Mouse (Mus musculus): Measurements from ENCODE around the gene Parp3.

Gene Parp3

DNA sequence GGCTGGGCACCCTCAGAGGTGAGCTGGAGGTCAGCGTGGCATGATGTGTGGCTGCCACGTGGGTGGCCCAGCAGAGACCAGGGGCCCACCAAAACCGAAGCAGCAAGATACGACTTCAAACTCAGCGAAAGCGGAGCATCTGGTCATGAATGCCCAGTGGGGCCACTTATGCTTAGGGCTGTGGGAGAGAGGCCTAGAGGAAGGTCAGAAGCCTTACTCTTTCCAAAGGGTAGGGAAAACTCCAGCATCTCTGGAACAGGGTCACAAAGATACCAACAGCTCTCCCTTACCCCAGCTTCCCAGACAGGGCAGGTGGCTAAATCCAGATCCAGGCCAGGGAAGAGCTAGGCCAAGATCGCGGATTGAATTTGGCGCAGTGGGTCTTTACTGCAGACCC, 19.6 kb downstream of the Parp3 start:
- no peak for DNase-seq (ENCODE audit: low read depth in 1 of 2, low spot score in 2 of 2)

DNA sequence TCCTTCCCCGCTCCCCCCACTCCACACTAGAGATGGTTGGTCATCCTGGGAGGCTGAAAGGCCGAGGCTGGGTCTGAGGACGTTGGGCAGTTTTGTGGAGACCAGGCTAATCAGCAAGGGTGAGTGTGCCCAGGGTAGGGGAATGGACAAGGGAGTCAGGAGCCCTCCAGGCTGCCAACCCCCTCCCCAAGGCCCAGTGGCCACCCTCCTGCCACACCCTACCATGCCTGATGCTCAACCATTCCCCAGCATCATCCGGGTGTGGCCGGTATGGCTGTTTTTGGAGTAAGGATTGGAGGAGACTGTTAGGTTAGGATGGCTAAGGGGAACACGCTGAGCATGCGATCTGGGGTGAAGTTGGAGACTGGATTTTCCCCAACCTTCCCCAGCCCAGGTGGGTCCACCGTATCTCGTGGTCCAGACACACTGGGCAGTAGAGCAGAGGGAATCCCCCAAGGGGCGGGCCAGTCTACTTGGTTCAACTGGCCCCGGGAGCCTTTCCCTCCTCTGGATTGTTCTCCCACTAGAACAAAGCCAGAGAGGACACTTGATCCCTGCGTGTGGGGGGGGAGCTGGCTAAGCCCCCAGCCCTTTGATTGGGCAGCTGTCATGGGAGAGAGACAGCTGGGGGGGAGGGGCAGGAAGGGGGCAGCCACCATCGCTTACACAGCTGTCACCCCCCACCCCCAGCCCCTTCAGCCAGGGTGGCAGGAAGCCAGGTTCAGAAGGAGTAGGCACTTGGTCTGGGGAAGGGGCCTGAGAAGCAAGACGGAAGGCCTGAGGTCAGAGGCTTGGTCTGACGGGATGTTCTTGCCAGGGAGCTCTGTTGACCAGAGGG, 20.2 kb downstream of the Parp3 start:
- DNase-seq (ENCODE audit: low read depth in 1 of 2, low spot score in 2 of 2) = no peak

DNA sequence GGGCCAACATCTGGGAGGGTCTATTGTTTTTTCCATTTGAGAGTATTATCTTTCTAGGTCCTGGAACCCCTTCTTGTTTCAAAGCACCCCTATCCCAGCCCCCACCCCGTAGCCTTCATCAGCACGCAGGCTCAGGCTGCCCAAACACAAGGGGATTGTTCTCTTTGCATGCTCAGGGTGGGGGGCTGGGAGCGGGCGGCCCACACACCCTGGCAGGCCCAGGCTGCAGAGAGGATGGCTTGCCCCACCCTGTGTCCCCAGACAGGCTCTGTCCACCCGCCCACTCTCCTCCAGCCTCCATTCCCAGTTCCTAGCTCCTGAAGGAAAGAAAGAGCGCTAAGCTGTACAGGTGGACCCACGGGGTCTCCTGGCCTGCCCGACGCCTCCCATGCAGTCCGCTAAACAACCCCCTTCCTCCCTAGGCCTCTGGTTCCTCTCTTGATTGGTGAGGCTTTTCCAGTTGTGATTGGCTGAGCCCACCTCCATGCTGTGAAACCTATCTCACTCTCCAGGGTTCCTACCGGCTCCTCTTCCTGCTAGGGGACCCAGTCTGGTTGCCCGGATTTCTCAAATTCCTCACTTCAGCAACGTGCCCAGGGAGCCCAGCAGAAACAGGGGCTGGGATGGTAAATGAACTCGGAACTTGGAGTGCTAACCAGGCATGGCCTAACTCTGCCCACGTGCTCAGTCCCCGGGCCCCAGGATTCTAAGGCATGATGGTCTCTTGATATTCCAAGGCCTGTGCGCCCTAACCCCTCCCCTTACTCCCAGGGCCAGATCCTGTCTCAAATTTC, 21.7 kb downstream of the Parp3 start:
- DNase-seq (ENCODE audit: low read depth in 1 of 2, low spot score in 2 of 2) = no peak

DNA sequence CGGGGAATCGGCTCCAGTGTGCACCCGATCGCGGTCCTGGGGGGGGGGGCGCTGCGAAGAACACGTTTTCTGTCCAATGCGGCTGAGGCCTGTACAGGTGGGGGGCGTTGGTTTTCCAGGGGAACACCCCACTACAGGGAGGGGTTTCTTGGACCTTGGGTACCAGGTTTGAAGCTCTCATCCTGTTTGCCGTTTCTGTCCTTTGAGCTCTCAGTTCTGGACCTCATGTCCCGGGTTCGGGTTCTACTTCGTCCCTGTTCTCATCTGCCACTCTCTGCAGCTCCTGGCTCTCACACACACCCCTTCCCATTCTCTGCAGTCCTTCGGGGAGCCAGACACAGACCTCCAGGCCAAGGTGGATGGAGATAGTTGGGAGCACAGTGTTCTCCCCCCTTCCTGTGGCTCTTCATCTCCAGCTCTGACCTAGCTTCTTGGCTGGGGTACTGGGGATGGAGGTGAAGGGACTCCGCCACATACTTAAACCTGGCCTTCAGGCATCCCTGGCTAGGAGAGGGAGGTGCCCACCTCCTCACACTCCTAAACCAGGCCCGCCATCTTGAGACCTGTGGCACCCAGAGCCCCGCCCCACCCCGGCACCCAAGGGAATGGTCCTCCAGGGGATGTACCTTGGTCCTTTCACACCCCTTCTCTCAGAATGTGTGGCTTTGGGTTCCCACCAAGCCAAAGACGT, 22.5 kb downstream of the Parp3 start:
- DNase-seq (ENCODE audit: low read depth in 1 of 2, low spot score in 2 of 2) = no peak

DNA sequence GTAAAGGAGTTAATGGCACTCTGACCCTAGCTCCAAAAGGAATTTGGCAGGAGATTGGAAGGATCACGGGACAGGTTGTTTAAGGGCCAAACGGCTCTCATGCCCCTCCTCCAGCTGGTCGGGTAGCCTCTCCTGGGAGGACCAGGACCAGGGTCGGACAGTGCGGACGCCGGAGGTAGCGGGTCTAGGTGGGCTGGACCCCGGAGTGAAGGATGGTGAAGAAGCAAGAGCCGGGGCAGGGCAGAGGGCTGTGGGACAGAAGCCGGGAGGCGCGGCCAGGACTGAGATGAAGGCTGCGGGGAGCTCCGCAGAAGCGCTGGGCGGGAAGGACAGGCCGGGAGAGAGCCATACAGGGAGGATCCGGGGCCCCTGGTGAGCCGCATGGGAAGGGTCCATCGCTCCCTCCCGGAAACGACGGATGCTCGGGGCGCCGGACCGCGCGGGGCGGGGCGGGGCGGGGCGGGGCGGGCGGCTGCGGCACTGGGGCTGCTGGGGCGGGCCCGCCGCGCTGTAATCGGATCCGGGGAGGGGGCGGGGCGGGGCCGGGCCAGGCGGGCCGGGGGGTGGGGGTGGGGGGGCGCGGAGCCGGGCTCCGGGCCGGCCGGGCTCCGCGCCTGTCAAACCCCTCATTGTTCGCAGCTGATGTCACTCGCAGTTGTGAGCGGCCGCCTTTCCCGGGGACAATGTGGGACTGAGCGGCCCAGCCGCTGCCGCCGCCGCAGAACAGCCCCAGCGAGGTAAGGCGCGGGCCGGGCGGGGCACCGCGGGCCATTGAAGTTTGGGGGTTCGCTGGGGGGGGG, 23.3 kb downstream of the Parp3 start, which contains the start of gene Pcbp4:
Gene Pcbp4, plus strand, starts transcription at position 21 of the 800 bp plus-strand sequence.
- DNase-seq (ENCODE audit: low read depth in 1 of 2, low spot score in 2 of 2) = no peak

DNA sequence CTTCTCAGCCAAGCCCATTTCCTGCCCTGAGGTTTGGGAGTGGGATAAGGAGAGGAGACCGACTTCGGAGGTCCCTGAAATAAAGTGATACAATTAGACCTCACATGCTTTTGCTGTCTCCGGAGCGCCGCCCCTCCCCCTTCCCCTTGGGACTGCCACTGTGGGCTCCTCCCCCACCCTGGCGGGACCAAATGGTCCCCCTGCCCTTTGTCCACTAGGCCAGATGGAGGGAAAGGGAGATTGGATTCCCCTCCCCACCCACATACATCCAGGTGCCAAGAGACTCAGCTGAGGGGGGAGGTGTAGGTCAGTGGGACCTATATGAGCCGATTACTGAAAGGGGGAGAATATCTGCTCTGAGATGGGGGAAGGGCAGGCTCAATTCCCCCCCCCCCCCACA, 23.9 kb downstream of the Parp3 start:
- no peak for DNase-seq (ENCODE audit: low read depth in 1 of 2, low spot score in 2 of 2)

DNA sequence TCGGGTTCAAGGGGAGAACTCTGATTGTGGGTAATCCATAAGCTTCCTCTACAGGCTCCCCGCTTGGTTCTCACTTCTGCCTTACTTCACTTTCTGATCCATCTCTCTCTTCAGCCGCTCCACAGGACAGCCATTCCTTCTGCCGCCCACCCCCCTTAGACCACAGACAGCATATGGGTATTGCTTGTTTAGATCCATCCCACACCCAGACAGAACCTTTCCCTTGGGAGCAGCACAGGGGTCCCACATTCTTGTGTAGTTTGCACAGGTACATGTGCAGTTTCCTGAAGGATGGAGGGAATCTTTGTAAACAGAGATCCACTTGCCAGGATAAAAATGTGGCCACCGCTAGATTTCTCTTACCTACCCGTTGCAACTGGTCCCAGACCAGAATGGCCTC, 24.4 kb downstream of the Parp3 start:
- DNase-seq (ENCODE audit: low read depth in 1 of 2, low spot score in 2 of 2) = no peak

DNA sequence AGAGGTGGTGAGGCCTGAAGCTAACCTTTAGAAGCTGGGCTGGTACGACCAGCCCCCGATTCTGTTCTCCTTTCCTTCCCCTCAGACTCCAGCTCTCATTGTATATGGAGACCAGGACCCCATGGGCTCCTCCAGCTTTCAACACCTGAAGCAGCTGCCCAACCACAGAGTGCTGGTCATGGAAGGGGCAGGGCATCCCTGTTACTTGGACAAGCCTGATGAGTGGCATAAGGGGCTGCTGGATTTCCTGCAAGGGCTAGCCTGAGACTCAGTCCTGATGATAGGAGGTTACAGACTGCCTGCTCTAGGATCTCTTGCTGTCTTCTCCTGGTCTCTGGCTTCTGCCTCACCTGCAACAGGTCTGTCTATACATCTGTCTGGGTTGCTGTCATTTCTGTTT, 24.9 kb downstream of the Parp3 start:
- no peak for DNase-seq (ENCODE audit: low read depth in 1 of 2, low spot score in 2 of 2)

DNA sequence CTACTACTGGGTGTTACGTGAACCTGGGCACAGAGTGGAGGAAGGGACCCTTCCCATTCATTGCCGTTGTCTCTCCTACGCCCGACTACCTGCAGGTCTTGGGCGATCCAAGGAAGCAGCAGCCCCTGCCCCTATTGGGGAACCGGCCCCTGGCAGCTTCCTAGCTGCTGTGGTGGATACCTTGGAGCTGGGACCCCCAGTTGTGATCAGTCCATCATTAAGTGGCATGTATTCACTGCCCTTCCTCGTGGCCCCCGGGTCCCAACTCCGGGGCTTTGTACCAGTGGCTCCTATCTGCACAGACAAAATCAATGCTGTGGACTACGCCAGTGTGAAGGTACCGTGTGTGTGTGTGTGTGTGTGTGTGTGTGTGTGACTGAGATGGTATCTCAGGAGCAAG, 25.5 kb downstream of the Parp3 start:
- DNase-seq (ENCODE audit: low read depth in 1 of 2, low spot score in 2 of 2) = no peak

DNA sequence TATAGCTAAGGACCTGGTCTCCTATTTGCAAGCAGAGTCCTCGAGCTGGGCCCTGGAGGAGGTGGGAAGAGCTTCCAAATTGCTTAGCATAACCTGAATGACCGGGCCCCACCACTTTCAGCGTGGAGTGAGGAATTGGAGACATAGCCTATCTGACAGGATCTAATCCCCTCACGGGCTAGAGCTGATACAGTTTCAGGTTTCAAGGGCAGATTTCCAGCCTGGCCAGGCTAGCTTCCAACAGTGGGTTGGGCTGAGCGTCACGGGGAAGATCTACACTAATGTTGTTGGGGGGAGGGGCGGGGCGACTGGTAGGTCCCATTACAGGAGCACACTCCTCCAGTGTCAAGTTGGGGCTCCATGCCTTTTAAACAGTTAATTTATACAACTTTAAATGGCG, 26.1 kb downstream of the Parp3 start:
- no peak for DNase-seq (ENCODE audit: low read depth in 1 of 2, low spot score in 2 of 2)

DNA sequence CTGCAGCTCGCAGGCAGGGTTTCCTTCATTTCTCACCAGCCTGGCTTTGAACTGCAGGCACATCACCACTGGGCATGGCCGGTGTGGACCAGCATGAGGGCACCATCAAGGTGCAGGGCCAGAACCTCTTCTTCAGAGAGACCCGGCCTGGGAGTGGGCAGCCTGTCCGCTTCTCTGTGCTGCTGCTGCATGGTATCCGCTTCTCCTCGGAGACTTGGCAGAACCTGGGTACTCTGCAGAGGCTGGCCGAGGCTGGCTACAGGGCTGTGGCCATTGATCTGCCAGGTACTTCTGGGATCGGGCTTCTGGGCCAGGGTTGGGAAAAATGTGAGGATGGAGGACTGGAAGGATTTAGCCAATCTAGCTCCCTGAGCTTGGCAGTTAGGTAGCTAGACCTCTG, 26.8 kb downstream of the Parp3 start:
- DNase-seq (ENCODE audit: low read depth in 1 of 2, low spot score in 2 of 2) = no peak

DNA sequence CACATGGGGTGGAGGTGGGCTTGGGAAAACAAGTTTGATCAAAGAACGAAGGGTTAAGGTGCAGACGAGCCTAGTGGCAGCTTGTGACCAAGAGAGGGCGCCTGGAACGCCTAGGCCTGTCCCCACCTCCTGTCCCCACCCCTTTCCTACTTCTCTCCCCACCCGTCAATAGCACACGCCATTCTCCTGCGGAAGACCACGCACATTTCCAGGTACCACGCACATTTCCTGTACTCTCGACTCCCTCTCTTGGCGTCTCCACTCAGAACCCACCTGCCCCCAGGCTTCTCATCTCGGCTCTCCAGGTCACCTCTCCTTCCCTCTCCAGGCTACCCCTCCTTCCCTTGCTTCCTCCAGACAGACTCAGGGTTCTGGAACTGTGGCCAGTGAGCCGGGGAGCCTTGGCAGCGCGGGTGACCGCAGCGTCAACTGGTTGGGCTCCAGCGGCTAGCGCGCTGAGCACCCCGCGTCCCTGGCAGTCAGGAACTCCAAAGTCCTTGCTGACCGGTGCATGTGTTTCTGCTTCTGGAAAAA, 28.2 kb downstream of the Parp3 start:
- DNase-seq (ENCODE audit: low read depth in 1 of 2, low spot score in 2 of 2) = no peak

DNA sequence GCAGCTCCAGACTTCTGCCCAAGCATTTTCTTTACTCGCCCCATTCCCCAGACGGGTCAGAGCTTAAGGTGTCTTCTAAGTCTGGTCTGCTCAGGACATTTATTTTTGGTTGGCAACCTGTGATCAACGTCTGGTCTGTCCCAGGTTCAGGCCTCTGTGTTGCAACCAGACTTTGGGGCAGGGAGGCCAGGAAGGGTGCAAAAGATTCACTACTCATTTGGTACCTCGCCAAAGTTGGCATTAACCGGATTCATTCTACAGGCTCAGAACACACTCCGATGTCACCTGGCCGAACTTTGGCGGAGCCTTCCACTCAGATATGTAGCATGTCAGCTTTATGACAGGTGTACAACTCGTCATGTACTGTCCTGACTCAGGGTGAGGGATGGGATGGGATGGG, 28.8 kb downstream of the Parp3 start:
- DNase-seq (ENCODE audit: low read depth in 1 of 2, low spot score in 2 of 2) = no peak

DNA sequence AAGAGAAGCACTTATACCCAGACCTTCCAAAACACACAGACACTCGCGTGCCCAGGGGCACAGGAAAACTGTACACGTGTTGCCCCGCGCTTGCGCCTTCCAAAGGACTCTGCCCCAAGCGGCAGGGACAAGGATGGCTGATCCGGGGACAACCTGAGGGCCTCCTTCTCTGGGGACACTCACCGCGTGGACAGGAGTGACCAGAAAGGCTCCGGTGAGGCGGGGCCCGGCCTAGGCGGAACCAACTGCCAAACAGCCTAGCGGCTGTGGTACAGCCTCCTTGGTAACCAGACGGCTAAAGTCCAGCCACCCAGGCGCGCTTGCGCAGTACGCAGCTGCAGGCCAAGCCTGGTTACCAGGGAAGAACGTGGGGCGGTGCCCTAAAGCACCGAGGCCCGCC, 29.4 kb downstream of the Parp3 start, which contains the start of the genes Abhd14b and Abhd14a:
Gene Abhd14b, plus strand, starts transcription at position 112 of the 400 bp plus-strand sequence.
Gene Abhd14a, minus strand, starts transcription at position 331 of the 400 bp plus-strand sequence.
- peak; percentile 57 to 68 for DNase-seq (ENCODE audit: low read depth in 1 of 2, low spot score in 2 of 2)

DNA sequence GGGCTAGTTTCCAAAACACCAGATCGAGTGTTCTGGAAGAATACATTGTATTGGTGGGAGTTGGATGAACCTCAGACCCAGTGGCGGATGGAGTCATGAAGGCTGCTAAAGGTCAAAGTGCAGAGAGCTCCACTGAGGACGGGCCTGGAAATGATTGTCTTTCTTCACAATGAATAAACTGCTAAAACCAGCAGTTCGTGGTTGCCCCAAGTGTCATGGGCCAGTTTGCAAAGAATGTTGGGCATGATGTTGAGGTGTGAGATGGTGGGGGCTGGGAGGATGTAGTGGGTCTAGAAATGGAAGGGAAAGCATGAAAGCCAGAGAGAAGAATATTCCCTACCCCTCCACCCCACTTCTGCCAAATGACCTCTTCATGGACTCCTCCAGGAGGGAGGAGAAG, 31.9 kb downstream of the Parp3 start:
- no peak for DNase-seq (ENCODE audit: low read depth in 1 of 2, low spot score in 2 of 2)

DNA sequence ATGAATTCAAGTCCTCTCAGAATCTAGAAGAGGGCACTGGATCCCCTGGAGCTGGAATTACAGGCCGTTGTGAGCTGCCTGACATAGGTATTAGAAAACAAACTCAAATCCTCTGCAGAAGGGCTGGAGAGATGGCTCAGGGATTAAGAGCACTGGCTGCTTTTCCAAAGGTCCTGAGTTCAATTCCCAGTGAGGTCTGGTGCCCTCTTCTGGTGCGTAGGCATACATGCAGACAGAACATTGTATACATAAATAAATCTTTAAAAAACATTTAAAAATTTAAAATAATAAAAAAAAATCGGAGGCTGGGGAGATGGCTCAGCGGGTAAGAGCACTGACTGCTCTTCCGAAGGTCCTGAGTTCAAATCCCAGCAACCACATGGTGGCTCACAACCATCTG, 34.1 kb downstream of the Parp3 start:
- no peak for DNase-seq (ENCODE audit: low read depth in 1 of 2, low spot score in 2 of 2)

DNA sequence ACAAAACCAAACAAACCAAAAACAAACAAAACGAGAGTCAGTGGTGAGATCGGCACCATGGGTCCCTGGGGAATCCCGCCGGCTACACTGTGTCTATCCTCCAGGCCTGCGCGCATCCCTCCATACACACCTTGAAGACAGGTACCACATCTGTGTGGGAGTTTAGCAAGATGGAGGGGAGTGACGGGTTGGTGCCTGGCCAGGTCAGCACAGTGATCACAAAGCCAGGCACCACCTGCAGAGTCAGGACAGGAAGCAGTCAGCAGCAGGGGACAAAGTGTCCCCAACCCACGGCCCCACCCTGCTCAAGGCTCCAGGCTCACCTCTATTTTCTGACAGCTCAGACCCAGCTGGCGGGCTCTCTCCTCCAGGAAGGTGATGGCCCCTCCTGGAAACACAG, 40.2 kb downstream of the Parp3 start:
- no peak for DNase-seq (ENCODE audit: low read depth in 1 of 2, low spot score in 2 of 2)

DNA sequence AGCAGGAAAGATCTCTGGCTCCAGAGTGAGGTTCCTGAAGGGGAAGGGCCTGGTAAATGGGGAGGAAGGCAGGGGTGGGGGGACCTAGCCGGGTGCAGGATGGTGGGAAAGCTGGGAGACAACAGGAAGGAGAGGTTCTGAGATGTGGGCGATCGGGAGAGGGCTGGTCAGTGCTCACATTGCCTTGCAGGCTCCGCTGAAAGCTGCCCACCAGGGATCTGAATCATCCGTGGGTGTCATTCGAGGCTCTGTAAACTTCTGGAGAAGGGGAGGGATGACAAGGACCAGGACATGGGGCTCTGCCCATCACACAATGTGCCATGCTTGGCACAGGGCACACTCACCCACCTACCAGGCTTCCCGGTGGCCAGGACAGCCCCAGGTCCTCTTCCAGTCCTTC, 43.4 kb downstream of the Parp3 start:
- no peak for DNase-seq (ENCODE audit: low read depth in 1 of 2, low spot score in 2 of 2)

DNA sequence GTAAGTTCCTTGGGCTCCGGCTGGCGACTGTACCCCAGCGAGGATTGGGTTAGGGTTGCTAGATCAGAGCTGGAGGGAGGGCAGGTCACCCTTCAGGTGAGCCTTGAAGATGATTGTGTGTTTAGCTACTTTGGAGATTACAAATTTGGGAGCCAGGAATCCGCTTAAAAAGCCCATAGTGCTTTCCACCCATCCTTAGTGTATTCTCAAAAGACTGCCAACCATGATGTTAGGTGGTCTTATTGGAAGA, 46.8 kb downstream of the Parp3 start:
- DNase-seq (ENCODE audit: low read depth in 1 of 2, low spot score in 2 of 2) = no peak

DNA sequence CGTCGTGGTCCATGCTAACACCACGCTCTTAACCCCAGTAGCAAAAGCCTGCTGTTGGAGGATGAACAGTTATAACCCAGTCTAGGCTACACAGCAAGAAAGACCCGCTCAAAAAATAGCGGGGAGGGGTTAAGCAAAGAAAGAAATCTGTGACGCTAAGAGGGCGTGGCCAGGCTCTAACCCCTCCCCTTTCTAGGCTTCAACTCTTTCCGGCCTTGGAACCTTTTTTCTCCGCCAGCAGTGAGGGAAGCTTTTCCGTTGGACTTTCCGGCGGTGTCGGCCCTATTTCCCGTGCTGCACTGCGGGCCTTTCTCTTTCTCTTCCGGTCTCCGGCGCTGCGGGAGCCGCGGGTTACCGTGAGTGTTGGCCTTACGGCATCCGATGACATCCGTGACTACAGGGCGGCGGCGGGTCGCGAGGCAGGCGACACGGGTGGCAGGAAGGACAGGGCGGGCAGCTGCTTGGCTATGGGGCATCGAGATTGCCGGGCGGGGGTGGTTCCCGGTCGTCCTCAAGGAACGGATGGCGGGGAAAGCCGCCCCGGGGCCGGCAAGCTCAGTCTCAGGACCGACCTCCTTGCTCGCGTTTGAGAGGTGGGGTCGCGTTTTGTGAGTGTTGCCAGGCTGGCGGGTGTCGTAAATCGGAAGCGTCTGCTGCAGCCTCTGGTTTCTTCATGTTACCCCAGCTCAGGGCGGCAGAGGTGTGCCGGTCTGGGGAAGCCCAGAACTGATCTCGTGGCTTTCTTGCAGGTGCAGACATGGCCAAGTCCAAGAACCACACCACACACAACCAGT, 47.3 kb downstream of the Parp3 start, which contains the start of gene Rpl29:
Gene Rpl29, plus strand, starts transcription at position 234 of the 794 bp plus-strand sequence.
- peak; percentile 83 to 90 for DNase-seq (ENCODE audit: low read depth in 1 of 2, low spot score in 2 of 2)

Data from monocyte, adult 2 months (primary cell).